Mouse (Mus musculus) C2C12 (cell line): Measurements from ENCODE around the gene Kcnd3.

Source experiments
- CTCF ChIP-seq: IDR thresholded peaks from one replicate; pipeline ENCODE4 v1.5.1; 2011; ENCODE audit not compliant: control insufficient read depth, insufficient read depth, insufficient read length
- MYOD1 ChIP-seq: IDR thresholded peaks from one replicate; pipeline ENCODE4 v1.6.1; 2011; ENCODE audit warnings: low read depth; ENCODE audit not compliant: control insufficient read depth, insufficient read length

DNA sequence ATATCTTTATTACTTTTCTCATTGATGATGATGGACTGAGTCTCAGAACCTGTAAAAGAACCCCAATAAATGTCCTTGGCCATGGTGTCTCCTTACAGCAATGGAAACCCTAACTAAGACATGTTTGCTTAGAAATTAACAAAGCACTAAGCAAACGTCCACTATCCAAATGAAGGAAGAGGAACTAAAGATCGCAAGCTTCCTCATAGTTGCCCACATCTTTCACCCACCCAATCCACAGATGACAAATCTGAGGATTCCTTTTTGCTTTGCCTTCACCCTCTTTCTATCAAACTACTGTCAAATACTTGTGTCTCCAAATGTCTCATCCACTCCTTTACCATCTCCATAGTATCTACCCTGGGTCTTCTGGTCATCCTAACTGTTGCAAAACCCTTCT, 236.4 kb downstream of the Kcnd3 start:
- TF ChIP-seq CTCF = no peak
- TF ChIP-seq MYOD1 = no peak
